Mouse (Mus musculus) lung, postnatal 0 days (tissue): Measurements from ENCODE around the gene Ttll11. TPM values are rescaled to one million over a fixed set of nuclear protein-coding genes. Genes with fewer than 3 reads are reported as not detected.
A peak's percentile ranks its signal among the peaks of the same experiment; 100 is the strongest.

Experiments used
- ATAC-seq: fragments of 200-750 bp; cut with Nextera tagmentation; 2 replicates; pipeline ENCODE4 v1.8.0; 2017; ENCODE audit warnings: moderate library complexity
- DNase-seq: peaks from one replicate; pipeline ENCODE4 v3.0.0-alpha.2; 2016; ENCODE audit warnings: low spot score
- H3K27ac ChIP-seq: fragments of 300-500 bp; sonication (generic); 2 replicates; pipeline ENCODE4 v1.5.1; 2014; ENCODE audit warnings: antibody characterized with exemption, mild to moderate bottlenecking, low read length, mixed read lengths
- H3K27me3 ChIP-seq: fragments of 300-500 bp; sonication (generic); replicated peaks from 2 replicates; pipeline ENCODE4 v1.6.1; 2014; ENCODE audit warnings: low read length, mixed read lengths; ENCODE audit not compliant: insufficient read depth
- H3K36me3 ChIP-seq: fragments of 300-500 bp; sonication (generic); 2 replicates; pipeline ENCODE4 v1.6.1; 2014; ENCODE audit warnings: low read length, mixed read lengths; ENCODE audit not compliant: insufficient read depth
- H3K4me1 ChIP-seq: fragments of 300-500 bp; sonication (generic); 2 replicates; pipeline ENCODE4 v1.6.1; 2014; ENCODE audit warnings: antibody characterized with exemption, low read depth, low read length, mixed read lengths; ENCODE audit not compliant: insufficient read depth
- H3K4me2 ChIP-seq: fragments of 300-500 bp; sonication (generic); replicated peaks from 2 replicates; pipeline ENCODE4 v1.6.1; 2014; ENCODE audit warnings: low read depth, mild to moderate bottlenecking, low read length, moderate library complexity, mixed read lengths
- H3K4me3 ChIP-seq: fragments of 300-500 bp; sonication (generic); 2 replicates; pipeline ENCODE4 v1.5.1; 2014; ENCODE audit warnings: low read depth, low read length
- H3K9ac ChIP-seq: fragments of 300-500 bp; sonication (generic); replicated peaks from 2 replicates; pipeline ENCODE4 v1.6.1; 2014; ENCODE audit warnings: low read depth, mild to moderate bottlenecking
- H3K9me3 ChIP-seq: fragments of 300-500 bp; sonication (generic); 2 replicates; pipeline ENCODE4 v1.6.1; 2016; ENCODE audit warnings: low read length, mixed read lengths
- CTCF ChIP-seq: IDR thresholded peaks from 2 replicates; pipeline ENCODE4 v1.5.1; 2016; ENCODE audit warnings: antibody characterized with exemption, mild to moderate bottlenecking
- EP300 ChIP-seq: IDR thresholded peaks from 2 replicates; pipeline ENCODE4 v1.6.1; 2016; ENCODE audit warnings: antibody characterized with exemption, mild to moderate bottlenecking, control low read depth
- WGBS: fragments of 180-500 bp; shearing (Covaris S2); extraction: QIAGEN DNeasy Blood & Tissue Kit; methylation state at CpG from one replicate; pipeline ENCODE4 v1.1.7; 2014; 5-methylcytosine and 5-hydroxymethylcytosine counted together
- polyA plus RNA-seq: library from polyadenylated mRNA; unstranded; fragments of >200 nt; fragmentation: Nextera tagmentation; extraction: Ambion mirVana; gene quantifications from 2 replicates; pipeline ENCODE4 v1.2.1, GENCODE M21; 2015

Ttll11 gene
- polyA plus RNA-seq, 1 experiment from 2014 or later = 2.1 TPM

- DNase-seq = peak; percentile 88
- 26% methylated on average over 4 of the region's 4 CpGs for WGBS
- no peak overlapping the region for H3K9ac ChIP-seq
- H3K27me3 ChIP-seq = peaks cover 3% of the 10 kb centered on the region; the same call in 1 of the 2 replicates
- no peak overlapping the region for H3K4me2 ChIP-seq
- H3K27ac ChIP-seq = no peak overlapping the region
- no peak for TF ChIP-seq EP300
- peak; percentile 92 for TF ChIP-seq CTCF
- no peaks in the 10 kb centered on the region for H3K9me3 ChIP-seq
- H3K36me3 ChIP-seq = no peaks in the 10 kb centered on the region
- 0 out of 2 replicates have a peak, but pooled peaks have one; percentile 41 for ATAC-seq
- H3K4me1 ChIP-seq = peaks cover 7% of the 10 kb centered on the region
- H3K4me3 ChIP-seq = no peak overlapping the region
These were observed 29.7 kb upstream of the Ttll11 start for GRCm38 (mm10) chr2:36009386-36009785.

- H3K9ac ChIP-seq = no peak overlapping the region
- WGBS = 5% methylated on average over 1 of the region's 1 CpGs
These were observed 28.4 kb upstream of the Ttll11 start for GRCm38 (mm10) chr2:36008071-36008470.

GRCm38 (mm10) chr2:36002188-36002587 lies 22.5 kb upstream of the Ttll11 start:
- Histone ChIP-seq H3K4me1 (no peaks in the 10 kb centered on the region), H3K9me3 (no peaks in the 10 kb centered on the region), H3K27ac (no peak overlapping the region), H3K27me3 (no peaks in the 10 kb centered on the region), H3K4me3 (no peak overlapping the region), H3K4me2 (no peak overlapping the region), H3K36me3 (no peaks in the 10 kb centered on the region), H3K9ac (no peak overlapping the region)
- DNase-seq (no peak), ATAC-seq (no peak)
- TF ChIP-seq CTCF (no peak), EP300 (no peak)
- 43% methylated on average over 6 of the region's 6 CpGs for WGBS

More at GRCm38 (mm10) chr2:36008071-36008470, 28.4 kb upstream of the Ttll11 start:
- peaks cover 3% of the 10 kb centered on the region; the same call in 1 of the 2 replicates for H3K27me3 ChIP-seq
- peaks cover 7% of the 10 kb centered on the region for H3K4me1 ChIP-seq
- no peak overlapping the region for H3K4me3 ChIP-seq
- TF ChIP-seq EP300 = no peak
- peak; percentile 93 for TF ChIP-seq CTCF
- H3K4me2 ChIP-seq = no peak overlapping the region
- no peak for ATAC-seq
- peak; percentile 57 for DNase-seq
- H3K9me3 ChIP-seq = no peaks in the 10 kb centered on the region
- no peak overlapping the region for H3K27ac ChIP-seq
- no peaks in the 10 kb centered on the region for H3K36me3 ChIP-seq

- H3K36me3 ChIP-seq = no peaks in the 10 kb centered on the region
- ATAC-seq = no peak
- no peak overlapping the region for H3K9ac ChIP-seq
- TF ChIP-seq EP300 (no peak), CTCF (no peak)
- no peak overlapping the region for H3K4me3 ChIP-seq
- 22% methylated on average over 1 of the region's 1 CpGs for WGBS
- H3K4me1 ChIP-seq = no peaks in the 10 kb centered on the region
- no peaks in the 10 kb centered on the region for H3K9me3 ChIP-seq
- H3K4me2 ChIP-seq = no peak overlapping the region
- H3K27ac ChIP-seq = no peak overlapping the region
- no peak for DNase-seq
- H3K27me3 ChIP-seq = no peaks in the 10 kb centered on the region
These were observed 20.7 kb upstream of the Ttll11 start for GRCm38 (mm10) chr2:36000390-36000789.

- TF ChIP-seq CTCF = no peak
- TF ChIP-seq EP300 = no peak
- no peaks in the 10 kb centered on the region for H3K36me3 ChIP-seq
- DNase-seq (no peak), ATAC-seq (no peak)
- no peak overlapping the region for H3K4me2 ChIP-seq
- no peak overlapping the region for H3K4me3 ChIP-seq
- no peak overlapping the region for H3K27ac ChIP-seq
- H3K9me3 ChIP-seq = no peaks in the 10 kb centered on the region
- no peak overlapping the region for H3K9ac ChIP-seq
- no peaks in the 10 kb centered on the region for H3K27me3 ChIP-seq
- H3K4me1 ChIP-seq = no peaks in the 10 kb centered on the region
These were observed 19.5 kb upstream of the Ttll11 start for GRCm38 (mm10) chr2:35999212-35999611.

- 73% methylated on average over 5 of the region's 5 CpGs for WGBS
- DNase-seq (no peak), ATAC-seq (no peak)
- no peaks in the 10 kb centered on the region for H3K27me3 ChIP-seq
- no peak overlapping the region for H3K9ac ChIP-seq
- no peaks in the 10 kb centered on the region for H3K9me3 ChIP-seq
- no peak overlapping the region for H3K27ac ChIP-seq
- no peaks in the 10 kb centered on the region for H3K36me3 ChIP-seq
- no peak overlapping the region for H3K4me2 ChIP-seq
- no peaks in the 10 kb centered on the region for H3K4me1 ChIP-seq
- H3K4me3 ChIP-seq = no peak overlapping the region
- TF ChIP-seq CTCF (no peak), EP300 (no peak)
These were observed 18.7 kb upstream of the Ttll11 start for GRCm38 (mm10) chr2:35998416-35998815.

GRCm38 (mm10) chr2:35996753-35997152 lies 17.0 kb upstream of the Ttll11 start:
- ATAC-seq (no peak), DNase-seq (no peak)
- 72% methylated on average over 2 of the region's 2 CpGs for WGBS
- no peak for TF ChIP-seq EP300
- TF ChIP-seq CTCF = no peak
- H3K9me3 ChIP-seq = no peaks in the 10 kb centered on the region
- no peaks in the 10 kb centered on the region for H3K36me3 ChIP-seq
- no peak overlapping the region for H3K9ac ChIP-seq
- H3K4me3 ChIP-seq = no peak overlapping the region
- H3K27me3 ChIP-seq = no peaks in the 10 kb centered on the region
- H3K4me2 ChIP-seq = no peak overlapping the region
- no peak overlapping the region for H3K27ac ChIP-seq
- H3K4me1 ChIP-seq = no peaks in the 10 kb centered on the region
